Mouse (Mus musculus): ENCODE data around the gene Fam98b.

- TF ChIP-seq GATA1 (IDR thresholded peaks at IDR 0.05; ENCODE audit: low read length) = no peak
- TF ChIP-seq TAL1 (IDR thresholded peaks at IDR 0.05; ENCODE audit: low read length) = no peak
Observed at GRCm38 (mm10) chr2:117299596-117300448, 50.3 kb downstream of the Fam98b start.
